Mouse (Mus musculus) urinary bladder, postnatal 25 days (tissue): ENCODE results near the gene Gm45837.

Source experiments
- DNase-seq: peaks from one replicate; pipeline ENCODE4 v3.0.0; 2022; ENCODE audit warnings: low spot score

Gene Gm45837

DNA sequence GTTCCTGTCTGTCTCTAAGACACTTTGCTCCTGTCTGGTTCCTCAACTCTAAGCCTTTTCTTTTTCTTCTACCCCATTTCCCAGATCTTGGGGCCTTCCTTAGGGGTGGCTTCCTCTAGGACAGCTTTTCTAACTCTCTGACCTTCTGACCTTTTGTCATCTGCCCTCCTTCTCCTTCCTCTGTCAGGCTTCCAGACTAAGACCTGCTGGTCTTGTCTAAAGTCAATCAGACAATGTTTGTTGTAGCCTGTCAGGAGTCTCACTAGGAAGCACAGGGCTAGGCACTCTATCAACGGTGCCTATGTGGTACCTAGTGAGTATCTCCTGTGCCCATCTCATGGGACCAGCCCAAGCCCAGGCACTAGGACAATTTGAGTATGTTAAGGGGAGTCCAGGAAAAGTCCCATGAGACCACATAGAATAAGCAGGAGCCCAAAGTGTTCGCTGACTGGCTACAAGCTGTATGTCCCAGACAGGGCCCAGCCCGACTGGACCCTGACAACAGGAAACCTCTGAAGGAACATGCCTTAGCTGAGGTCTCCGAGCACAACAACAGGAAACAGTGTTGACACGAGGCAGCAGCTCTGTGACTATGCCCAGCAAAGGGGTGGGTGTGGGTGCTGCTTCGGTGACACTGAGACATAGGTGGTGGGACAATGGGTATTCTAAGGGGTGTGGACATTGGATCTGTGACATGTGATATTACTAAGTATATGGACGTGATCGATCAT lies 55.3 kb downstream of the Gm45837 start:
- no peak for DNase-seq

DNA sequence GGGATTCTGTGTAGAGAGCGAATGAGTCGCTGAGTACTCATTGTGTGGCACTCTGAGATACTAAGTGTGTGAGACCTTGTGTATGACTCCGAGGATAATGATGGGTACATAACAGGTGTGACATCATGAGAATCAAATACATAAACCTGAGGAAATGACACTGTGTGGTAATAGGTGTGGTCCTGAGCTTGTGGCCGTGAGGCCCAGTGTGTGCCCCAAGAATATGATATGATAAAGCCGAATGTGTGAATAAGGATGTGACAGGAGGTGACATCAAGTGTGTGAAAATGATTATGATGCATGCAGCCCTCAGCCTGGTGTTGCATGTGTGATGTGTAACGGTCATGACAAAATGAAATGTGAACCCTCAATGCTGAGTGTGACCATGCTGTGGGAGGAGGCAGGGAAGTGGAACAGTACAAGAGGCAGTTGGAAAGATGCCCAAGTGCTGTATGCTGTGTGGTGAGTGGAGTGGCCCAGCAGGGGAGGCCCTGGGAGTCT lies 55.9 kb downstream of the Gm45837 start:
- no peak for DNase-seq

DNA sequence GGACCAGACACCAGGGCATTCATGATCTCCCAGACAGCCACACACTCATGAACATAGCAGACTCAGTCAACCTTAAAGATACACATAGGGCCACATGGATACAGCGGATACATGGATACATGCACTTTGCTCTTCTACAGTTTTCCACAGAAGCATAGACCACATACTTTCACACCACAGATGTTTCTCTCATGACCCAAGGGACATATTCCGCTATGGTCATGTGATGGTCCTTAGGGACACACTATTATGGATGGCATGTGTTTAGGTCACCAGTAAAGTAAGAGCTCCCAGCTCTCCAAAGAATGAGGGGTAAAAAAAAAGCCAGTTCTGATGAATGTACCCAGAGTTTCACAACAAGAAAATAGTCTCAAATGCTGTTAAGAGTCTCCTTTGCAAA lies 60.7 kb downstream of the Gm45837 start:
- DNase-seq = no peak

- no peak for DNase-seq
Measured at GRCm38 (mm10) chr7:101471968-101472480, 61.3 kb downstream of the Gm45837 start.

- no peak for DNase-seq
Measured at GRCm38 (mm10) chr7:101472598-101473558, 62.2 kb downstream of the Gm45837 start.

DNA sequence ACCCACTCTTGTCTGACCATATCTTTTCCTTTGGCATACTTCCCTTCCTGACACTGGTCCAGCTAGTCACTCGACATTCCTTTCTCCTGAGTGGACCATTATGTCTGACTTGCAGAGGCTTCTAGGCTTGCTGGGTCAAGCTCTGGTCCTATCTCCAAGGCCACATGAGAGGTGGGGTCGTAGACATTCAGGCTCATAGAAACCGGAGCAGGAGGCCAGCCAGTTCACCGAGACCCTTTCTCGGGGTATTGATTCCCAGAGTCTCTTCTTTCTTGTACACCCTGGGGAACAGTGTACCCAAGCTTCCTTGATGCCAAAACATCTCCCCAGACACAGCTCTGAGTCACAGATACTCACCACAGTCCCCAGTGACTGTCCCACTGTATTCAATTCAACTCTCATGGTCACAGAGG lies 63.7 kb downstream of the Gm45837 start:
- peak; percentile 24 for DNase-seq

DNA sequence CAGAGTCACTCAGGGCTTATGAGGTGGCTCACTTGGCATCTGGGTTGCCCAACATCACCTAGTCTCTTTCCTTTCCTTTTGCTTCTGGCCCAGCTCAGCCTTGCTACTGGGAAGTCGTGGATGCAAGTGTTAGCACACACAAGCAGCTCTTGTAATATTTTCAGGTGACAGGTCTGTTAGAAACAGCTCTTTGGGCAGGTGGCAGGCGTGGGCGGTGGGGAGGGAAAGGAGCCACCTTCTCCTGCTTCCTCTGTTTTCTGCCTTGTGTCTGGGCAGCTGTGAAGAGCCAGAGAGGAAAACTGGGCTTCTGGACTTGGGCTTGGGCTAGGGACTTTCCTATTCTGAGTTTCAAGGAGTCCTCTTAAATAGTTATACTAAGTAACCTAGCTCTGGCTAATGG lies 65.3 kb downstream of the Gm45837 start:
- no peak for DNase-seq

DNA sequence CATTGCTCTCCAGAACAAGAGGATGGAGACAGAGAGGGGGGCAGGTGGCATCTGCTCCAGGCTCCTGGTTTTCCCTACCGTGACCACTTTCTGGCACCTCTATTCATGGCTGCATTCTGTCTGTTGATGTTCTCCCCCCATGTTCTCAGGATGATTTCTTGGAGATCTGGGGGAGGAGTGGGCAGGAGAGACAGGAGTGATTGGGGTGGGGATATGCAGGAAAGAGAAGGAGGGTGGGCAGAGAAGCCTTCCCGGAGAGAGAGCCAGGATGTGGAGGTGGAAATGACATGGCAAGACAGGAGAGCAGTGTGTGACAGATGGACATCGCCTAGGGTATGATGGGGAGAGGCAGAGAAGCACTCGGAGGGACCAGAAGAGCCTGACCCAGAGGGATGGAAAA lies 65.8 kb downstream of the Gm45837 start:
- no peak for DNase-seq

DNA sequence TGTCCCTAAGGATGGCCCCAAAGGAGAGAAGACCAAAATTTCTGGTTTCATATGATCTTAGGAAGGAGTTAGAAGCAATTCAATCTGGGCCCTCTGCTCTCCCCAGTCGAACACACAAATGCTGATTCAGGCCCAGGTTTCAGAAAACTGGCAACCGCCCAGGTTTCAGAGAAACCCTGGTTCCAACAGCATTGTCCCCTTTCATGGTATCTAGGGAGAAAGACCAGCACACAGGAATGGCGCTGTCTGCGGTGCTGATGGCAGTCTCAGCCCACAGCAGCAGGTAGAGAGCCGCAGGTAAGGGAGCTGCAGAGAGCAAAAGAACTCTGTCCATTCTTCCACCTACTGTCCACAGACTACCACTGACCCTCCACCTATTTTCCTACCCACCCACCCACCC lies 66.5 kb downstream of the Gm45837 start:
- no peak for DNase-seq

DNA sequence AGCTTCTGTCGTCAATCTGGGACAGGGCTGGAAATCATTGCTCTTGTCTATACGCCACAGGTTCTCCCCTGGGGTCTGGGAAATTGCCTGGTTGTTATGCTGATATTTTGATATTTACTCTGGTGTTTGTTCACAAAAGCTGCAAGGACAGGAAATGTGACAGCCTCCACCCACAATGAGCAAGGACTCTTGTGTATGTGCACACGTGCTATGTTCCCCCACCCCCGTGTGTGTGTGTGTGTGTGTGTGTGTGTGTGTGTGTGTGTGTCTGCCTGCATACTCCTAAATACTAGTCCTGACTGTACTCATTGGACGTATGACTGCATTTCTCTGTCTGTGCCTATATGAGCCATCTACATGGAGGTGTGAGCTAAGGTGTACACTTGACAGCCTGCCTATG lies 67.4 kb downstream of the Gm45837 start:
- no peak for DNase-seq

GRCm38 (mm10) chr7:101479841-101480240 lies 69.2 kb downstream of the Gm45837 start:
- no peak for DNase-seq

DNA sequence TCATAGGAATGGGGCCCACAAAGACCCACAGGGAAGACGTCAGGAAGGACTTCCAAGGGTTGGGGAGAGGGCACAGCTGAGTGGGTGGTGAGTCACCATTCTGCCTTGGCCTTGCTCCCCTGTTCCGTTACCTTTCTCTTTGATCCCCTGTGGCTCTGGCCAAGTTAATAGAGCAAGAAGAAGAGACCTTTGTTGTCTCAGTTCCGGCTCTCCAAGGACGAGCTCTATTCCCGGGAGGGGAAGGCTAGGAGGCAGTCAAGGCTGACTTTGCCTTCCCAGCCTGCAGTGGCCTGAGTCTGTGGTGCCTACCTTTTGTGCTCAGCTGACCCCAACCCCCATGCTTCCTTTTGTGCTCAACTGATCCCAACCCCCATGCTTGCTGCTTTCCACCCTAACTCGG lies 70.0 kb downstream of the Gm45837 start:
- no peak for DNase-seq

DNA sequence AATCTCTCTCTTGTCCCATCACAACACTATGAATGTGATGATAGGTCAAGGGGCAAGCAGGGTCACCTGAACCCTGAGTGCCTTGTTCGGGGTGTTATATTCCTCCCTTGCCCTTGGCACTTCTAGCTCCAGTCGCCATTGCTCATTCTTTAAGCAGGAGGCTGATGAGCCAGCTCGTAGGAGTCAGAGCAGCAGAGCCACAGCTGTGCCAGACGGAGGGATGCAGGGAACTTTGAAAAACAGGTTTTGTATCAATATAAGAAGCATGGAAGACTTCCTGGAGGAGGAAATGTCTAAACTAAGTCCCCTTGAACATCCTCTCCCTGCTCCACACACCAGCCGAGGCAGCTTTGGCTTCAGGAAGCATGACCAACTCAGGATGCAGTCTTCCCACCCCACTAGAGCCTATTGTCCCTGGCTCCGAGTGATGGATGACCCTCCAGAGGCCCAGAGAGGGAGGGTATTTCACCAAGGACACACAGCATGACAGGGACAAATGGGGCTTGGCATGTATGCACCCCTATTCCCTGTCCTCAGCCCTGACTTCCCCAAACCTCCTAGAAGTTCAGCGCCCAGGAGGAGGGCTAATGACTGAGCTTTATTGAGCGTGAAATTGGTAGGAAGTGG lies 71.3 kb downstream of the Gm45837 start:
- no peak for DNase-seq

GRCm38 (mm10) chr7:101482499-101483081 lies 71.9 kb downstream of the Gm45837 start:
- no peak for DNase-seq

GRCm38 (mm10) chr7:101483498-101484115 lies 72.9 kb downstream of the Gm45837 start:
- no peak for DNase-seq

GRCm38 (mm10) chr7:101487102-101487501 lies 76.4 kb downstream of the Gm45837 start:
- no peak for DNase-seq

DNA sequence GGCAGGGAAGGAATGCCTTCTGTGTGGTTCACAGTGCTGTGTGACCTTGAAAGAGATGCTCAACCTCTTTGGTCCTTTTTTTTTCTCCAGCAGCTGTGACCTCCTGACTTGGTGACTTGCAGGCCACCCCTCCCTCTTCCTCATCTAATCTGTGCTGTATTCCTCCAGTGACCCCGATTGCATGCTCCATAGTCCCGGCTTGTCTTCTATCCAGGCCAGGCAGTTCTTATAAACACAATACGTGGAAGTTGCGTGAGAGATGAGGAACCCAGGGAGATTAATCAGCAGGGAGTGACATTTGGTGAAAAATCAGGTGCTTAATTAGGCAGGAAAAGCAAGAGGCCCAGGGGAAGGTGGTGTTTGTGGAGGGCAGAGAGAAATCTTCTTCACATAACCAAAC lies 80.3 kb downstream of the Gm45837 start:
- DNase-seq = no peak

DNA sequence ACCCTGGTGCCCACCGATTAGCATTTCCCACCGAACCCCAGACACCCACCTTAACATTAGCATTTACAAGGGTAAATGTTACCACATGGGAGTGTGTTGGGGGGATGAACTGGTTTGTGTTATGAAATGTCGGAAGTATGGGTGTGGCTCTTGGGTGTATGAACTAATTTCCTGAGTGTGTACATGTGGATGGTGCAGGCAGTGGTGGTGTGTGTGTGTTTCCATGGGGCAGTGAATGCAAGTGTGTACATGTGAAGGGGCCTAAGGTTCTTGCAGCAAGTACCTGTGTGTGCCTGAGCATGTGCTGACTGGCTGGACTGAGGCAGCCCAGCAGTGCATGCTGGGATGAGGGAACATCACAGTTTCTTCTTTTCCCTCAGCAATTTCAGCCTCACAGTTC lies 87.7 kb downstream of the Gm45837 start:
- DNase-seq = no peak

GRCm38 (mm10) chr7:101499251-101499650 lies 88.6 kb downstream of the Gm45837 start:
- no peak for DNase-seq

DNA sequence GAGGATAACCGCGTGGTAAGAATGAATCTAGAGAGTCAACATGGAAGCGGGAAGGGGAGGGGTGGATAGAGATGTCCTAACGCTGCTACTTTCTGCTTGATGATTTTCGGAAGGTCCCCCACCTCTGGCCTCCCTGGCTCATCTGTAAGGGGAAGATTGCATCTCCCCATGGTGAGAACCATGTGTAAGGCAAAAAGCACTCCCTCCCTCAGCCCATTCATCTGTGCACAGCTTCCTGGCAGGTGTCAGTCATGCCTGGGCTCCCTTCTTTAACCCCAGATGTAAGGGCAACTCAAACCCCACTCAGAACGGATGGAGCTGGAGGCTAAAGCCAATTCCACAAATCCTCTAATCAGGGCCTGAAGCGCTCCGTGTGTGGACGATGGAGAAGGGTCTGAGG lies 89.0 kb downstream of the Gm45837 start:
- DNase-seq = no peak

GRCm38 (mm10) chr7:101501236-101501635 lies 90.5 kb downstream of the Gm45837 start:
- DNase-seq = no peak

- DNase-seq = no peak
Measured at GRCm38 (mm10) chr7:101501675-101502074, 91.0 kb downstream of the Gm45837 start.
